Mouse (Mus musculus): ENCODE data around the gene Erp27.
A peak's percentile ranks its signal among the peaks of the same experiment; 100 is the strongest.

The Erp27 gene

GRCm38 (mm10) chr6:136922080-136922479 is at the start of gene Erp27:
Erp27 (minus strand) TSS chr6:136922180.
- DNase-seq (ENCODE audit: low read depth, low spot score), result no peak

- DNase-seq (ENCODE audit: low read depth, low spot score), result peak; percentile 78
Measured at GRCm38 (mm10) chr6:136968877-136969276, 46.9 kb upstream of the Erp27 start.

GRCm38 (mm10) chr6:136967466-136967865 is 45.5 kb upstream of the Erp27 start:
- DNase-seq (ENCODE audit: low read depth, low spot score), result no peak

- peak; percentile 92 for DNase-seq (ENCODE audit: low read depth, low spot score)
Measured at GRCm38 (mm10) chr6:136965912-136966311, 43.9 kb upstream of the Erp27 start.

GRCm38 (mm10) chr6:136964609-136965510 is 42.9 kb upstream of the Erp27 start:
- DNase-seq (ENCODE audit: low read depth, low spot score), result peak; percentile 64

GRCm38 (mm10) chr6:136962957-136963356 is 41.0 kb upstream of the Erp27 start:
- no peak for DNase-seq (ENCODE audit: low read depth, low spot score)

GRCm38 (mm10) chr6:136959131-136959530 is 37.2 kb upstream of the Erp27 start:
- peak; percentile 31 for DNase-seq (ENCODE audit: low read depth, low spot score)

- peak; percentile 79 for DNase-seq (ENCODE audit: low read depth, low spot score)
Measured at GRCm38 (mm10) chr6:136957062-136957461, 35.1 kb upstream of the Erp27 start.

GRCm38 (mm10) chr6:136955240-136955639 is 33.3 kb upstream of the Erp27 start:
- no peak for DNase-seq (ENCODE audit: low read depth, low spot score)

- DNase-seq (ENCODE audit: low read depth, low spot score), result no peak
Measured at GRCm38 (mm10) chr6:136954715-136955114, 32.7 kb upstream of the Erp27 start.

GRCm38 (mm10) chr6:136954192-136954591 is 32.2 kb upstream of the Erp27 start:
- DNase-seq (ENCODE audit: low read depth, low spot score), result no peak

- no peak for DNase-seq (ENCODE audit: low read depth, low spot score)
Measured at GRCm38 (mm10) chr6:136952930-136953329, 30.9 kb upstream of the Erp27 start.

- DNase-seq (ENCODE audit: low read depth, low spot score), result no peak
Measured at GRCm38 (mm10) chr6:136950171-136950570, 28.2 kb upstream of the Erp27 start.

GRCm38 (mm10) chr6:136947716-136948115 is 25.7 kb upstream of the Erp27 start:
- DNase-seq (ENCODE audit: low read depth, low spot score), result peak; percentile 64

- DNase-seq (ENCODE audit: low read depth, low spot score), result no peak
Measured at GRCm38 (mm10) chr6:136946943-136947342, 25.0 kb upstream of the Erp27 start.

GRCm38 (mm10) chr6:136946241-136946640 is 24.3 kb upstream of the Erp27 start:
- no peak for DNase-seq (ENCODE audit: low read depth, low spot score)

- no peak for DNase-seq (ENCODE audit: low read depth, low spot score)
Measured at GRCm38 (mm10) chr6:136944511-136944910, 22.5 kb upstream of the Erp27 start.

GRCm38 (mm10) chr6:136943392-136943791 is 21.4 kb upstream of the Erp27 start:
- no peak for DNase-seq (ENCODE audit: low read depth, low spot score)

GRCm38 (mm10) chr6:136942280-136942679 is 20.3 kb upstream of the Erp27 start:
- no peak for DNase-seq (ENCODE audit: low read depth, low spot score)

- DNase-seq (ENCODE audit: low read depth, low spot score), result peak; percentile 76
Measured at GRCm38 (mm10) chr6:136941051-136942021, 19.4 kb upstream of the Erp27 start, which contains the start of gene Arhgdib. Arhgdib (minus strand) TSS chr6:136941899.

- DNase-seq (ENCODE audit: low read depth, low spot score), result peak; percentile 83
Measured at GRCm38 (mm10) chr6:136940188-136940960, 18.4 kb upstream of the Erp27 start.

All from 3T3-L1 (cell line).